Mouse (Mus musculus) midbrain, embryonic 15.5 days (tissue): ENCODE results near the gene Irf6. TPM values are rescaled to one million over a fixed set of nuclear protein-coding genes. Genes with fewer than 3 reads are reported as not detected.

Experiments
- ATAC-seq: fragments of 200-750 bp; cut with Nextera tagmentation; replicated peaks from 2 replicates; pipeline ENCODE4 v1.8.0; 2017; ENCODE audit warnings: moderate TSS enrichment
- H3K27ac ChIP-seq: fragments of 300-500 bp; sonication (generic); 2 replicates; pipeline ENCODE4 v1.5.1; 2015; ENCODE audit warnings: mild to moderate bottlenecking, inconsistent platforms
- H3K27me3 ChIP-seq: fragments of 300-500 bp; sonication (generic); replicated peaks from 2 replicates; pipeline ENCODE4 v1.6.1; 2015; ENCODE audit warnings: inconsistent platforms
- H3K36me3 ChIP-seq: fragments of 300-500 bp; sonication (generic); replicated peaks from 2 replicates; pipeline ENCODE4 v1.6.1; 2015; ENCODE audit warnings: inconsistent platforms
- H3K4me1 ChIP-seq: fragments of 300-500 bp; sonication (generic); 2 replicates; pipeline ENCODE4 v1.6.1; 2015; ENCODE audit warnings: inconsistent platforms
- H3K4me2 ChIP-seq: fragments of 300-500 bp; sonication (generic); 2 replicates; pipeline ENCODE4 v1.6.1; 2015; ENCODE audit warnings: inconsistent platforms, mild to moderate bottlenecking, moderate library complexity
- H3K4me3 ChIP-seq: fragments of 300-500 bp; sonication (generic); 2 replicates; pipeline ENCODE4 v1.5.1; 2015; ENCODE audit warnings: mild to moderate bottlenecking, inconsistent platforms
- H3K9ac ChIP-seq: fragments of 300-500 bp; sonication (generic); 2 replicates; pipeline ENCODE4 v1.6.1; 2015; ENCODE audit warnings: mild to moderate bottlenecking, inconsistent platforms
- H3K9me3 ChIP-seq: fragments of 300-500 bp; sonication (generic); 2 replicates; pipeline ENCODE4 v1.6.1; 2016; ENCODE audit warnings: inconsistent platforms
- WGBS: fragments of 180-500 bp; shearing (Covaris S2); methylation state at CpG from one replicate; pipeline ENCODE4 v1.1.7; 2015; ENCODE audit warnings: mixed read lengths; 5-methylcytosine and 5-hydroxymethylcytosine counted together
- polyA plus RNA-seq: library from polyadenylated mRNA; unstranded; fragments of >200 nt; fragmentation: Nextera tagmentation; extraction: Ambion mirVana; gene quantifications from 2 replicates; pipeline ENCODE4 v1.2.1, GENCODE M21; 2015

The Irf6 gene
- polyA plus RNA-seq: 0.74 and 0.81 TPM in 2 replicates

DNA sequence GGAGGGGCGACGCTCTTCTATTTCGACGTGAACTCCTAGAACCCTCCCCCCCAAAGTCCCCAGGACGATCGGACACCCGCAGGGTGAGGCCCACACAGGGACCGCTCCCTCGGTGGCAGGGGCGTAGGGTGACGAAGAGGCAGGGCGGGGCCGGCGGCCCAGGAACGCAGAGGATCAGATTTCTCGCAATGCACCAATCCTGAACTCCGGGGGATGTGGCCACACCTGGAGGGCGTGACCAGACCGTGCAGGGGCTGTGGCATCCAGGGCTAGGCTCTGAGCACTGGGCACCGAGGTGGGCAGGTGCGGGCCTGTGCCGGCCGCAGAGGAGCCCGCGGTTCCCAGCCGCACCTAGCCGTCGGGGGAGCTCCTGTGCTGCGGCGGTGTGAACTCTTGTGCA, at the start of gene Irf6:
Irf6 (plus strand) TSS at position 240 of the 400 bp plus-strand sequence.
- no peaks in the 10 kb centered on the region for H3K36me3 ChIP-seq
- no peak within 1 kb of the TSS; the same call in 1 of the 2 replicates for H3K9ac ChIP-seq
- WGBS: under 1% methylated on average over 30 of the region's 30 CpGs
- peak; percentile 54; the same call in 1 of the 2 replicates for ATAC-seq
- no peak within 1 kb of the TSS for H3K27ac ChIP-seq
- peak within 1 kb of the TSS; percentile 17; the same call in 1 of the 2 replicates for H3K4me3 ChIP-seq
- H3K4me2 ChIP-seq: peak within 1 kb of the TSS; percentile 28
- H3K27me3 ChIP-seq: peaks cover 37% of the 10 kb centered on the region
- H3K9me3 ChIP-seq: no peaks in the 10 kb centered on the region
- peaks cover 7% of the 10 kb centered on the region for H3K4me1 ChIP-seq

- Histone ChIP-seq H3K4me2 (no peak overlapping the region), H3K9me3 (no peaks in the 10 kb centered on the region), H3K4me1 (no peaks in the 10 kb centered on the region), H3K4me3 (no peak overlapping the region), H3K27me3 (no peaks in the 10 kb centered on the region), H3K27ac (no peak overlapping the region), H3K9ac (no peak overlapping the region), H3K36me3 (peaks cover 86% of the 10 kb centered on the region)
- WGBS: 98% methylated on average over 9 of the region's 9 CpGs
- ATAC-seq: no peak
Observed at GRCm38 (mm10) chr1:193112093-193112492, 40.8 kb upstream of the Irf6 start.

DNA sequence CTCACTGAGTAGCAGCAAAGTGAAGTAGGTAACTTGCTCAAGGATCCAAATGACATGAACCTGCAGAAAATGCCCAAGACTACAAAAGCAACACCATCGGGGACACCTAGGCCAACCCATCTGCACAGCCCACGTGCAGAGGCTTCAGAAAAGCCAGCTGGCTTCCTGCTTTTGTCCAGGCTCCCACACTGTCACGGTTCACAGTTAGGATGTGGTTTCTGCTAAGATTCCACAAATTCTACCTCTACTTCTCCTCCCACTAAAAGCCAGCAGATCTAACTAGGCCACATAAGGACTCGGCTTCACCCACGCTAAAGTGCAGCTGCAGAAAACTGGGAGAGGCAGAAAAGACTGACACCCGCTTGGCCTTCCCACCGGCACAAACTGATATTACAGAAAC, 30.1 kb upstream of the Irf6 start:
- H3K36me3 ChIP-seq: peaks cover 57% of the 10 kb centered on the region

DNA sequence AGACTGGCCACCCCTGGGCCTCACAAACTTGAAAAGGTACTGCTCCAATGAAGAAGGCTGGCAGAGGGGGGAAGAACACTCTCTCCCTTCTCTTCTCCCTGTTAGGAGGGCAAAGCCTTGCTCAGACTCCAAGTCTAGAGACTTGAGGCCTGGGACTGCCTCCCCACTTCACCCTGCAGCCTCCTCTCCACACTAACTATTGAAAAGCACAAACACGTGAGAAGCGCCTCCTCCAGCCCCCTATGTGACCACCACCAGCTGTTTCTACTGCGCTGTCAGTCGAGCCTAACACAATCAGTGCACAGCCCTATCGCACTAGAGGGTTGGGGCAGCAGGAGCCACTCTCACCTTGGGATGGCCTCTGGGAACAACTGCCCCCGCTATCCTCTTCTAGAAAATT, 29.6 kb upstream of the Irf6 start:
- no peak overlapping the region for H3K4me3 ChIP-seq
- no peaks in the 10 kb centered on the region for H3K27me3 ChIP-seq
- H3K36me3 ChIP-seq: peaks cover 52% of the 10 kb centered on the region
- H3K9ac ChIP-seq: no peak overlapping the region
- ATAC-seq: no peak
- 90% methylated on average over 6 of the region's 6 CpGs for WGBS
- H3K27ac ChIP-seq: no peak overlapping the region
- no peaks in the 10 kb centered on the region for H3K9me3 ChIP-seq
- no peak overlapping the region for H3K4me2 ChIP-seq
- H3K4me1 ChIP-seq: peaks cover 7% of the 10 kb centered on the region

More for the DNA sequence above, 30.1 kb upstream of the Irf6 start:
- peaks cover 3% of the 10 kb centered on the region for H3K4me1 ChIP-seq
- no peak for ATAC-seq
- no peak overlapping the region for H3K9ac ChIP-seq
- no peak overlapping the region for H3K4me2 ChIP-seq
- no peak overlapping the region for H3K27ac ChIP-seq
- 95% methylated on average over 7 of the region's 7 CpGs for WGBS
- no peaks in the 10 kb centered on the region for H3K9me3 ChIP-seq
- H3K27me3 ChIP-seq: no peaks in the 10 kb centered on the region
- no peak overlapping the region for H3K4me3 ChIP-seq

- H3K4me1 ChIP-seq: peaks cover 19% of the 10 kb centered on the region
- H3K4me3 ChIP-seq: no peak overlapping the region
- no peak overlapping the region for H3K4me2 ChIP-seq
- no peaks in the 10 kb centered on the region for H3K9me3 ChIP-seq
- WGBS: 77% methylated on average over 4 of the region's 4 CpGs
- peaks cover 29% of the 10 kb centered on the region for H3K36me3 ChIP-seq
- ATAC-seq: no peak
- H3K9ac ChIP-seq: no peak overlapping the region
- no peaks in the 10 kb centered on the region for H3K27me3 ChIP-seq
- H3K27ac ChIP-seq: no peak overlapping the region
Observed at GRCm38 (mm10) chr1:193125835-193126234, 27.1 kb upstream of the Irf6 start.

DNA sequence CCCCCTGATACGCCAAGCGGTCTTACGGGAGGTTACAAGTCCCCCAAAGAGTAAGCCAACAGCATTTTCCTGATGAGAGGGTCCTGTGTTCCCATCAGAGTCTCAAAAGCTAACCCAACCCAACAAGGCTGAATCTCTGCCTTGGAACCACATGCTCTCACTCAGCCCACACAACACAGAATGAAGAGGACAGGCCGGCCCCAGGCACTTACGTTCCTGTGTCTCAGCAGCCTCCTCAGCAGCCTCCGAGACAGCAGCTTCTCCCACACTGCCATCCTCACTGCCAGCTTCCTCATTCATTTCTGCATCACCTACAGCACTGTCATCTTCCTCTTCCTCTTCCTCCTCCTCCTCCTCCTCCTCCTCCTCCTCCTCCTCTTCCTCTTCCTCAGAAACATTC, 24.9 kb upstream of the Irf6 start:
- Histone ChIP-seq H3K9ac (no peak overlapping the region), H3K4me3 (no peak overlapping the region), H3K27me3 (no peaks in the 10 kb centered on the region), H3K4me1 (peaks cover 20% of the 10 kb centered on the region), H3K27ac (no peak overlapping the region), H3K9me3 (no peaks in the 10 kb centered on the region), H3K36me3 (peaks cover 9% of the 10 kb centered on the region; the same call in 1 of the 2 replicates), H3K4me2 (no peak overlapping the region)
- 95% methylated on average over 6 of the region's 6 CpGs for WGBS
- ATAC-seq: no peak

DNA sequence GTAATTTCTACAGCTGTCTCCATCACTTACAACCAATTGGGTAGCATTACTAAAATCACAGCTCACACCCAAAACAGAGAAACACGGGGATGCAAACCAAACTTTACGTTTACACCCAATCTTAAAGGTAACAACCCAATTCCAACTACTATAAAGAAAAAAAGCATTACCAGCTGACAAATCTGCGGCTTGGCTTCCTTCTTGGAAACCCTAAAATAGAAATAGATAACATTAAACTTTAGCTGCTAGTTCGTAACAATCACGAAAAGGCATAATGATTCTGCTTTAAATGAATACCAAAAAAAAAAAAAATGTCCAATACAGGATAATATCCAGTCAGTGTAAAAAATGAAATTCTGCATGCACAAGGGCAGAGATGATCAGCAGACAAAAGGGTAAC, 23.6 kb upstream of the Irf6 start:
- WGBS: 28% methylated on average over 5 of the region's 5 CpGs
- H3K9ac ChIP-seq: peak overlapping the region; percentile 79
- H3K4me2 ChIP-seq: peak overlapping the region; percentile 63
- H3K9me3 ChIP-seq: no peaks in the 10 kb centered on the region
- H3K36me3 ChIP-seq: peaks cover 3% of the 10 kb centered on the region; the same call in 1 of the 2 replicates
- peak overlapping the region; percentile 97 for H3K4me3 ChIP-seq
- H3K4me1 ChIP-seq: peaks cover 20% of the 10 kb centered on the region
- H3K27ac ChIP-seq: no peak overlapping the region
- H3K27me3 ChIP-seq: no peaks in the 10 kb centered on the region
- ATAC-seq: no peak

GRCm38 (mm10) chr1:193129786-193130455, 23.0 kb upstream of the Irf6 start, which contains the start of gene Diexf:
Gene Diexf (minus strand): TSS chr1:193130272.
- Histone ChIP-seq H3K4me1 (peaks cover 20% of the 10 kb centered on the region), H3K9me3 (no peaks in the 10 kb centered on the region), H3K4me2 (peak within 1 kb of the TSS; percentile 63), H3K36me3 (peaks cover 3% of the 10 kb centered on the region; the same call in 1 of the 2 replicates), H3K4me3 (peak within 1 kb of the TSS; percentile 97), H3K27me3 (no peaks in the 10 kb centered on the region), H3K9ac (peak within 1 kb of the TSS; percentile 79), H3K27ac (peak within 1 kb of the TSS; percentile 82)
- ATAC-seq: peak; percentile 95
- WGBS: under 1% methylated on average over 61 of the region's 61 CpGs

- Histone ChIP-seq H3K27me3 (no peaks in the 10 kb centered on the region), H3K4me1 (peaks cover 20% of the 10 kb centered on the region), H3K36me3 (peaks cover 3% of the 10 kb centered on the region; the same call in 1 of the 2 replicates), H3K27ac (peak overlapping the region; percentile 82), H3K9ac (peak overlapping the region; percentile 53), H3K4me3 (peak overlapping the region; percentile 97), H3K9me3 (no peaks in the 10 kb centered on the region), H3K4me2 (peak overlapping the region; percentile 63)
- 20% methylated on average over 11 of the region's 11 CpGs for WGBS
- ATAC-seq: peak; percentile 62; the same call in 1 of the 2 replicates
Observed at GRCm38 (mm10) chr1:193130456-193130825, 22.5 kb upstream of the Irf6 start.

GRCm38 (mm10) chr1:193130839-193131238, 22.1 kb upstream of the Irf6 start:
- Histone ChIP-seq H3K27ac (peak overlapping the region; percentile 82), H3K4me2 (peak overlapping the region; percentile 63), H3K4me3 (peak overlapping the region; percentile 97), H3K9ac (peak overlapping the region; percentile 53; the same call in 1 of the 2 replicates), H3K4me1 (peaks cover 20% of the 10 kb centered on the region), H3K9me3 (no peaks in the 10 kb centered on the region), H3K36me3 (peaks cover 3% of the 10 kb centered on the region; the same call in 1 of the 2 replicates), H3K27me3 (no peaks in the 10 kb centered on the region)
- WGBS: 86% methylated on average over 8 of the region's 8 CpGs
- peak; percentile 32; the same call in 1 of the 2 replicates for ATAC-seq

- WGBS: 91% methylated on average over 6 of the region's 6 CpGs
Observed at GRCm38 (mm10) chr1:193131311-193131948, 21.5 kb upstream of the Irf6 start.

GRCm38 (mm10) chr1:193132385-193132784, 20.5 kb upstream of the Irf6 start:
- H3K9ac ChIP-seq: no peak overlapping the region
- H3K27me3 ChIP-seq: no peaks in the 10 kb centered on the region
- no peak overlapping the region for H3K4me3 ChIP-seq
- no peak overlapping the region for H3K27ac ChIP-seq
- no peak for ATAC-seq
- no peak overlapping the region for H3K4me2 ChIP-seq
- peaks cover 20% of the 10 kb centered on the region for H3K4me1 ChIP-seq
- no peaks in the 10 kb centered on the region; the same call in 1 of the 2 replicates for H3K36me3 ChIP-seq
- H3K9me3 ChIP-seq: no peaks in the 10 kb centered on the region

More at GRCm38 (mm10) chr1:193131311-193131948, 21.5 kb upstream of the Irf6 start:
- no peak overlapping the region for H3K27ac ChIP-seq
- no peak overlapping the region for H3K9ac ChIP-seq
- H3K27me3 ChIP-seq: no peaks in the 10 kb centered on the region
- H3K4me3 ChIP-seq: no peak overlapping the region
- peaks cover 3% of the 10 kb centered on the region; the same call in 1 of the 2 replicates for H3K36me3 ChIP-seq
- no peak for ATAC-seq
- H3K9me3 ChIP-seq: no peaks in the 10 kb centered on the region
- H3K4me1 ChIP-seq: peaks cover 20% of the 10 kb centered on the region
- no peak overlapping the region for H3K4me2 ChIP-seq
